Mouse (Mus musculus): ENCODE results near the gene Cxcr2. TPM values are rescaled to one million over a fixed set of nuclear protein-coding genes. Genes with fewer than 3 reads are reported as not detected.

Cxcr2 gene
- polyA plus RNA-seq, 1 experiment, result 0.27 TPM

DNA sequence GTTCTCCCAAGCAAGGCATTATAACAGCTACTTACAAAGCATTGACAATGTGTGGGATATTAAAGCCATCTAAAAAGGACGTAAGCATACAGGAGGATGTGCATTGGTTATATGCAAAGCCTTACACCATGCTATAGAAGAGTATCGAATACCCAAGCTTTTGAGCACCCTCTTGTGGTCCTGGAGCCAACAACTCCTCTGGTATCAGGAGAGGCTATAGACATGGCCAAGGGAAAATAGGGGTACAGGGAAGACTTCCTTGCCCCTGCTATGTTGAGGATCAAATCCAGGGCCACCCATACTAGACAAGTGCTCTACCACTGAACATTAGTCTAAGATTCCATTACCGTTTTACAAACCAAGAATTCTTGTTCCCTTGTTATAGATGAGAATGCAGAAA is 21.8 kb upstream of the Cxcr2 start:
- Histone ChIP-seq H3K4me3 (ENCODE audit: low read depth, low read length) (no peak overlapping the region), H3K4me1 (ENCODE audit: control insufficient read depth, insufficient read depth, low read length) (no peaks in the 10 kb centered on the region), H3K36me3 (ENCODE audit: control insufficient read depth, insufficient read depth, low read length, poor library complexity, severe bottlenecking) (no peaks in the 10 kb centered on the region), H3K9ac (ENCODE audit: low read depth, poor library complexity, severe bottlenecking) (no peak overlapping the region), H3K27ac (ENCODE audit: insufficient read depth, low read length) (no peak overlapping the region), H3K9me3 (replicated peaks; ENCODE audit: control insufficient read depth, insufficient read depth, low read length, poor library complexity, severe bottlenecking) (no peaks in the 10 kb centered on the region), H3K27me3 (ENCODE audit: control insufficient read depth, insufficient read depth, low read length, poor library complexity, severe bottlenecking) (no peaks in the 10 kb centered on the region)
- TF ChIP-seq POLR2A (IDR thresholded peaks at IDR 0.05; ENCODE audit: insufficient read depth, low read length) (no peak), EP300 (IDR thresholded peaks at IDR 0.05; ENCODE audit: insufficient read depth, low read depth, low read length) (no peak), CTCF (IDR thresholded peaks at IDR 0.05; ENCODE audit: low read depth, low read length) (no peak)

DNA sequence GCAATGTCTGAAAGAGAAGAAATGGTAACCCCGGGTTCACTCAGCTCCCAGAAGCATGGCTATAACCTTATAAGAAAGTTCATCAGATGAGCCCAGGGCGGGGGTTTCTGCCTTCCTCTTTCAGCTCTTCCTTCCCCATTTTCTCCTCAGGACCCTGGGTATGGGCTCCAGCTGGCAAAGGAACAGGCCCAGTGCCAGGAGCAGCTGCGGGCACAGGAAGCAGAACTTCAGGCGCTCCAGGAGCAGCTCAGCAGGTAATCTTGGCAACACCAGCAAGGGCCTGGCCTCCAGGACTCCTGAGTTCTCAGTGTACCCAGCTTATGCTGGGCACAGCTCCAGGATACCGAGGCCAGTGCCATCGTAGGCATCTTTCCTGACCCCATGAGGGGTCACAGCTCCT is 19.8 kb upstream of the Cxcr2 start:
- no peak for TF ChIP-seq POLR2A (IDR thresholded peaks at IDR 0.05; ENCODE audit: insufficient read depth, low read length)
- no peak for TF ChIP-seq EP300 (IDR thresholded peaks at IDR 0.05; ENCODE audit: insufficient read depth, low read depth, low read length)
- TF ChIP-seq CTCF (IDR thresholded peaks at IDR 0.05; ENCODE audit: low read depth, low read length), result no peak
- no peak overlapping the region for H3K9ac ChIP-seq (ENCODE audit: low read depth, poor library complexity, severe bottlenecking)
- H3K9me3 ChIP-seq (replicated peaks; ENCODE audit: control insufficient read depth, insufficient read depth, low read length, poor library complexity, severe bottlenecking), result no peaks in the 10 kb centered on the region
- H3K4me1 ChIP-seq (ENCODE audit: control insufficient read depth, insufficient read depth, low read length), result no peaks in the 10 kb centered on the region
- no peaks in the 10 kb centered on the region for H3K27me3 ChIP-seq (ENCODE audit: control insufficient read depth, insufficient read depth, low read length, poor library complexity, severe bottlenecking)
- no peaks in the 10 kb centered on the region for H3K36me3 ChIP-seq (ENCODE audit: control insufficient read depth, insufficient read depth, low read length, poor library complexity, severe bottlenecking)
- no peak overlapping the region for H3K27ac ChIP-seq (ENCODE audit: insufficient read depth, low read length)
- H3K4me3 ChIP-seq (ENCODE audit: low read depth, low read length), result no peak overlapping the region

DNA sequence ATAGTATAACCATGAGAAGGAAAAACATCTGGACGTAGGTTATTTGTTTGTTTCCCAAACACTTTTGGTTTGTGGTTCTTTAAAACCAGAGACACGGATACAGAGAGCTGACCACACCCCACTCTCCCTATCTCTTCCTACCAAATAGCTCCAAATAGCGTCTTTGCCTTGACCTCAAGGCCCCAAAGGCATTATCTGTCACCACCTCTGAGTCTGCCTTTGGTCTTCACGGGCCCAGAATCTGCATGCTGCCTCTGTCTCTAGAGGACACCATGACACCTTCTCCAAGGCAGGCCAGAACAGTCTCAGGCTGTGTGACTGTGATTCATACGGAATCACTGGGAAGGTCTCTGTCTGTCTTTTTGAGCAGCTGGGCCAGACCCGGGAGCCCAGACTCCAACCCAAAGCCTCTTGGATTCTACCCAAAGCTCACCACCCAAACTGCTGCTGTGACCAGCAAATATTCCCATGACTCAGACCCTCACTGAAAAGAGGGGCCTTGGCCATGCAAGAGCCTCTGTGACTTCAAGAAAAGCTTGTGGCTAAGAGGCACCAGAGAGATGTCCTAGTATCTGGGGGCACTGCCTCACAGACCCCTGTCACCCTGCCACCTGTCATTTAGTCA is 18.4 kb upstream of the Cxcr2 start:
- H3K27ac ChIP-seq (ENCODE audit: insufficient read depth, low read length), result no peak overlapping the region
- TF ChIP-seq EP300 (IDR thresholded peaks at IDR 0.05; ENCODE audit: insufficient read depth, low read depth, low read length) (no peak), CTCF (IDR thresholded peaks at IDR 0.05; ENCODE audit: low read depth, low read length) (no peak), POLR2A (IDR thresholded peaks at IDR 0.05; ENCODE audit: insufficient read depth, low read length) (no peak)
- no peak overlapping the region for H3K9ac ChIP-seq (ENCODE audit: low read depth, poor library complexity, severe bottlenecking)
- H3K4me1 ChIP-seq (ENCODE audit: control insufficient read depth, insufficient read depth, low read length), result no peaks in the 10 kb centered on the region
- no peaks in the 10 kb centered on the region for H3K9me3 ChIP-seq (replicated peaks; ENCODE audit: control insufficient read depth, insufficient read depth, low read length, poor library complexity, severe bottlenecking)
- H3K4me3 ChIP-seq (ENCODE audit: low read depth, low read length), result no peak overlapping the region
- H3K27me3 ChIP-seq (ENCODE audit: control insufficient read depth, insufficient read depth, low read length, poor library complexity, severe bottlenecking), result no peaks in the 10 kb centered on the region
- H3K36me3 ChIP-seq (ENCODE audit: control insufficient read depth, insufficient read depth, low read length, poor library complexity, severe bottlenecking), result no peaks in the 10 kb centered on the region

DNA sequence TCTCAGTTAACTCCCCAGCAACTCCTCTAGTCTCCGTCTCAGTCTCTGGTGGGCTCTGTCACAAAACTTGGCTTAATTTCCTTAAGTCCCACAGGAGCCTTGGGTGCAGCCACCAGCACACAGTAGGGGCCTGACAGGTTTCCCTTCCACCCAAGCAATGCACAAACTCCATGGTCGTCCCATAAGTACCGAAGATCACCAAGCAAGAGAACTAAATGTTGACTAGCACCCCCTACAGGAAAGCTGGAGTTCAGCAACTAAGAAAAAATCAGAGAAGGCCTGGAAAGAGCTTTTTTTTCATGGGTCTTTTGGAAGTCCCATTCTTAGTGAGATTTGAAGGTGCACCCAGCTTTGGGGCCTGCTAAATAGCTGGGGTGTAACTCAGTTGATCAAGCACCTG is 14.4 kb upstream of the Cxcr2 start:
- Histone ChIP-seq H3K27me3 (ENCODE audit: control insufficient read depth, insufficient read depth, low read length, poor library complexity, severe bottlenecking) (no peaks in the 10 kb centered on the region), H3K9ac (ENCODE audit: low read depth, poor library complexity, severe bottlenecking) (no peak overlapping the region), H3K9me3 (replicated peaks; ENCODE audit: control insufficient read depth, insufficient read depth, low read length, poor library complexity, severe bottlenecking) (no peaks in the 10 kb centered on the region), H3K4me1 (ENCODE audit: control insufficient read depth, insufficient read depth, low read length) (no peaks in the 10 kb centered on the region), H3K4me3 (ENCODE audit: low read depth, low read length) (no peak overlapping the region), H3K36me3 (ENCODE audit: control insufficient read depth, insufficient read depth, low read length, poor library complexity, severe bottlenecking) (no peaks in the 10 kb centered on the region), H3K27ac (ENCODE audit: insufficient read depth, low read length) (no peak overlapping the region)
- TF ChIP-seq EP300 (IDR thresholded peaks at IDR 0.05; ENCODE audit: insufficient read depth, low read depth, low read length) (no peak), POLR2A (IDR thresholded peaks at IDR 0.05; ENCODE audit: insufficient read depth, low read length) (no peak), CTCF (IDR thresholded peaks at IDR 0.05; ENCODE audit: low read depth, low read length) (no peak)

DNA sequence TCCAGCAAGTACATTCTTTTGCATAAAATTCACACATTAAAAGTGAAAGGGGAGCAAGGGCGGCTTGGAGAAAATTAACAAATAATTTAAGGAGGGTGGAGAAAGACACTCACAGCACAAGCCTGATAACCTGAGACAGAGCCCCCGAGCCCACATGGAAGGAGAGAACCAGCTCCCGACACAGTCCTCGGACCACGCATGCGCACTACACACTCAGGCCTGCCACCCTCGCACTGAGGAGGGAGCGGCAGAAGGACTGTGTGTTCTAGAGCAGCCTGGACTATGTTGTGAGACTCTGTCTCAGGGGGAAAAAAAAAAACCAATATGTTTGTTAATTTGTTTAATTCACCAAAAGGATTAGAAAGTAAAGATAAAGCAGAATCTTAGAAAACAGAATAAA is 12.0 kb upstream of the Cxcr2 start:
- no peaks in the 10 kb centered on the region for H3K9me3 ChIP-seq (replicated peaks; ENCODE audit: control insufficient read depth, insufficient read depth, low read length, poor library complexity, severe bottlenecking)
- H3K36me3 ChIP-seq (ENCODE audit: control insufficient read depth, insufficient read depth, low read length, poor library complexity, severe bottlenecking), result no peaks in the 10 kb centered on the region
- no peaks in the 10 kb centered on the region for H3K27me3 ChIP-seq (ENCODE audit: control insufficient read depth, insufficient read depth, low read length, poor library complexity, severe bottlenecking)
- H3K4me3 ChIP-seq (ENCODE audit: low read depth, low read length), result no peak overlapping the region
- no peak overlapping the region for H3K9ac ChIP-seq (ENCODE audit: low read depth, poor library complexity, severe bottlenecking)
- H3K27ac ChIP-seq (ENCODE audit: insufficient read depth, low read length), result no peak overlapping the region
- H3K4me1 ChIP-seq (ENCODE audit: control insufficient read depth, insufficient read depth, low read length), result no peaks in the 10 kb centered on the region
- TF ChIP-seq EP300 (IDR thresholded peaks at IDR 0.05; ENCODE audit: insufficient read depth, low read depth, low read length), result no peak
- no peak for TF ChIP-seq POLR2A (IDR thresholded peaks at IDR 0.05; ENCODE audit: insufficient read depth, low read length)
- no peak for TF ChIP-seq CTCF (IDR thresholded peaks at IDR 0.05; ENCODE audit: low read depth, low read length)

DNA sequence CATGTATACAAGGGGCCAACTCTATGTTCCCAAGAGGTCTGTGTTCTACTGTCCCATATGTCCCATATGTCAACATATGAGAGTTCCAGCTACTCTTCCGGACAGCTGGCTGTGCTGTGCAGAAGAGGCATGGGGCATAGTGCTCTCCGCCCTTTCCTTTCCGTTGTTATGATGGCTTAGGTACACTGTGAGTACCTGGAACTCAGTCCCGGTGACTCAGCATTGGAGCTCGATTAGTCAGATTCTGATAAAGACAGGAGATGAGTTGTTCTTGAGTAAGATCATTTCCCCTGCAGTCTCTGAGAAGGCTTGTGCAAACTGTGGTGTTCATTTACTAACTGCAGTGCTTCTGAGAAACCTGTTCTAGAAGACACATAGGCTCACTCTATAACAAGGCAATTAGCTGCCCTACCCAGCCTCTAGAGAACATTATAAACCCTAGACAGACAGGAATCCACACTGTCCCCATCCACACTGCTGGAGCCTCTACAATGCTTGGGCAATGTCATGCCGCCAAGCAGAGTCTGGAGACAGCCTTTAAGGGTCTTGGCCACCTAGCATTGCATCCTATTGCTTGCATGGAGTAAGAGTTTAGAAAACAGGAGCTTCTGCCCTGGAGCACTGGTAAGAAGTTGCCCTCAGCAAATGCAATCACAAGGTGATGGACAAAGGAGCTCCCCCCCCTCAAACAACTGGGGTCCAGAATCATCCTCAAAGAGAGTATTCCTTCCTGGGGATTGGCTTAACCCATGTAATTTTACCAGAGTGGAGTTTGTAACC is 4.5 kb upstream of the Cxcr2 start:
- no peaks in the 10 kb centered on the region for H3K4me1 ChIP-seq (ENCODE audit: control insufficient read depth, insufficient read depth, low read length)
- H3K9ac ChIP-seq (ENCODE audit: low read depth, poor library complexity, severe bottlenecking), result no peak overlapping the region
- H3K9me3 ChIP-seq (replicated peaks; ENCODE audit: control insufficient read depth, insufficient read depth, low read length, poor library complexity, severe bottlenecking), result peaks cover 10% of the 10 kb centered on the region
- H3K27ac ChIP-seq (ENCODE audit: insufficient read depth, low read length), result no peak overlapping the region
- no peak overlapping the region for H3K4me3 ChIP-seq (ENCODE audit: low read depth, low read length)
- TF ChIP-seq POLR2A (IDR thresholded peaks at IDR 0.05; ENCODE audit: insufficient read depth, low read length) (no peak), CTCF (IDR thresholded peaks at IDR 0.05; ENCODE audit: low read depth, low read length) (no peak), EP300 (IDR thresholded peaks at IDR 0.05; ENCODE audit: insufficient read depth, low read depth, low read length) (no peak)
- H3K27me3 ChIP-seq (ENCODE audit: control insufficient read depth, insufficient read depth, low read length, poor library complexity, severe bottlenecking), result no peaks in the 10 kb centered on the region
- H3K36me3 ChIP-seq (ENCODE audit: control insufficient read depth, insufficient read depth, low read length, poor library complexity, severe bottlenecking), result no peaks in the 10 kb centered on the region
